26 mouse cellular contexts compared by ENCODE assay signal in genomic region chr1:53748571-53748970, GRCm38 (mm10). TPM values are rescaled to one million over a fixed set of nuclear protein-coding genes. Genes with fewer than 3 reads are reported as not detected.
DNase-seq lines count a peak whose midpoint lies in the region; ATAC-seq and TF ChIP-seq lines count a peak whose summit lies in the region.
"Had no signal": no experiment of that assay in that cellular context is flagged by ENCODE, and none has a peak within 500 bp of the region (broad histone marks: within the 10 kb centered on the region; RNA-seq: fewer than 3 reads in every experiment).

No protein-coding gene starts in this region.

- TF ChIP-seq CTCF in liver, postnatal 0 days (IDR thresholded peaks at IDR 0.05; ENCODE audit: low read depth): 0 out of 2 replicates have a peak, but pooled peaks have one; percentile 3
- no peak for TF ChIP-seq CTCF in brain, embryonic 14.5 days (IDR thresholded peaks at IDR 0.05; ENCODE audit: borderline replicate concordance, extremely low read depth, insufficient read depth, insufficient read length)
- TF ChIP-seq CTCF in stomach, postnatal 0 days (IDR thresholded peaks at IDR 0.05; ENCODE audit: low read depth): 0 out of 2 replicates have a peak, but pooled peaks have one; percentile 5
- TF ChIP-seq CTCF in gastrocnemius, adult 2 months (IDR thresholded peaks at IDR 0.05): no peak

- no peaks in the 10 kb centered on the region for H3K9me3 ChIP-seq in liver, postnatal 0 days (ENCODE audit: low read length)
- no peaks in the 10 kb centered on the region for H3K9me3 ChIP-seq in liver, embryonic 12.5 days (replicated peaks)
- no peaks in the 10 kb centered on the region for H3K9me3 ChIP-seq in stomach, postnatal 0 days (ENCODE audit: control insufficient read depth, low read length)
- no peaks in the 10 kb centered on the region for H3K9me3 ChIP-seq in kidney, embryonic 14.5 days (ENCODE audit: control insufficient read depth, low read length)
- H3K9me3 ChIP-seq: embryonic facial prominence, embryonic 12.5 days; heart, embryonic 13.5 days; hindbrain, embryonic 15.5 days; intestine, embryonic 15.5 days; limb, embryonic 15.5 days; midbrain, embryonic 13.5 days had no signal

- no peak for TF ChIP-seq POLR2A in brain, embryonic 14.5 days (IDR thresholded peaks at IDR 0.05; ENCODE audit: borderline replicate concordance, extremely low read depth, insufficient read depth, insufficient read length, poor library complexity, severe bottlenecking)

- no peak overlapping the region for H3K4me2 ChIP-seq in liver, postnatal 0 days (ENCODE audit: low read depth, low read length)
- no peak overlapping the region for H3K4me2 ChIP-seq in liver, embryonic 12.5 days
- no peak overlapping the region for H3K4me2 ChIP-seq in stomach, postnatal 0 days (replicated peaks; ENCODE audit: low read depth)
- H3K4me2 ChIP-seq in kidney, embryonic 14.5 days (replicated peaks; ENCODE audit: low read depth, low read length): no peak overlapping the region
- H3K4me2 ChIP-seq: embryonic facial prominence, embryonic 12.5 days; heart, embryonic 13.5 days; hindbrain, embryonic 15.5 days; intestine, embryonic 15.5 days; limb, embryonic 15.5 days; midbrain, embryonic 13.5 days had no signal

- no peak for ATAC-seq in CD4-positive, CD25-positive, alpha-beta regulatory T cell, adult 4 months
- no peak for ATAC-seq in liver, postnatal 0 days
- ATAC-seq in liver, embryonic 12.5 days: no peak
- ATAC-seq in stomach, postnatal 0 days (ENCODE audit: low FRiP score, low TSS enrichment): no peak
- ATAC-seq in kidney, embryonic 14.5 days (ENCODE audit: low FRiP score, low TSS enrichment): no peak
- ATAC-seq: activated CD4-positive, CD25-positive, alpha-beta regulatory T cell, adult 4 months; forebrain, postnatal 0 days; intestine, embryonic 15.5 days; midbrain, embryonic 13.5 days had no signal

- intact Hi-C loops in gastrocnemius, adult 2 months (cut with DNase I): no loop called here

- no peak overlapping the region for H3K4me3 ChIP-seq in liver, postnatal 0 days (ENCODE audit: low read depth, low read length)
- H3K4me3 ChIP-seq in liver, embryonic 12.5 days: no peak overlapping the region
- no peak overlapping the region for H3K4me3 ChIP-seq in stomach, postnatal 0 days (ENCODE audit: low read depth, low read length)
- no peak overlapping the region for H3K4me3 ChIP-seq in gastrocnemius, adult 2 months
- no peak overlapping the region for H3K4me3 ChIP-seq in kidney, embryonic 14.5 days (ENCODE audit: low read length)
- H3K4me3 ChIP-seq: embryonic facial prominence, embryonic 12.5 days; erythroblast, embryonic 14.5 days; heart, embryonic 13.5 days; hindbrain, embryonic 15.5 days; intestine, embryonic 15.5 days; limb, embryonic 15.5 days; midbrain, embryonic 13.5 days had no signal

- TF ChIP-seq EP300 in liver, postnatal 0 days (IDR thresholded peaks at IDR 0.05; ENCODE audit: low read depth): no peak
- no peak for TF ChIP-seq EP300 in stomach, postnatal 0 days (optimal IDR thresholded peaks at IDR 0.05)

- no peaks in the 10 kb centered on the region for H3K27me3 ChIP-seq in liver, postnatal 0 days (ENCODE audit: insufficient read depth, low read length)
- no peaks in the 10 kb centered on the region for H3K27me3 ChIP-seq in liver, embryonic 12.5 days (replicated peaks)
- no peaks in the 10 kb centered on the region for H3K27me3 ChIP-seq in stomach, postnatal 0 days (ENCODE audit: control insufficient read depth, insufficient read depth, low read length)
- no peaks in the 10 kb centered on the region for H3K27me3 ChIP-seq in kidney, embryonic 14.5 days (ENCODE audit: control insufficient read depth, insufficient read depth, low read length)
- H3K27me3 ChIP-seq: embryonic facial prominence, embryonic 12.5 days; heart, embryonic 13.5 days; hindbrain, embryonic 15.5 days; intestine, embryonic 15.5 days; limb, embryonic 15.5 days; midbrain, embryonic 13.5 days had no signal

- WGBS in liver, postnatal 0 days (ENCODE audit: insufficient replicate concordance): 52% methylated on average over 9 of the region's 11 CpGs
- 65% methylated on average over 7 of the region's 11 CpGs for WGBS in liver, embryonic 12.5 days (ENCODE audit: insufficient replicate concordance)
- WGBS in stomach, postnatal 0 days: 55% methylated on average over 9 of the region's 11 CpGs
- 33% methylated on average over 9 of the region's 11 CpGs for WGBS in kidney, embryonic 14.5 days

- no peaks in the 10 kb centered on the region for H3K36me3 ChIP-seq in liver, postnatal 0 days (replicated peaks; ENCODE audit: insufficient read depth, low read length)
- H3K36me3 ChIP-seq in liver, embryonic 12.5 days: no peaks in the 10 kb centered on the region
- no peaks in the 10 kb centered on the region for H3K36me3 ChIP-seq in stomach, postnatal 0 days (ENCODE audit: control insufficient read depth, insufficient read depth, low read length)
- H3K36me3 ChIP-seq in kidney, embryonic 14.5 days (ENCODE audit: control insufficient read depth, insufficient read depth, low read length): no peaks in the 10 kb centered on the region
- H3K36me3 ChIP-seq: embryonic facial prominence, embryonic 12.5 days; heart, embryonic 13.5 days; hindbrain, embryonic 15.5 days; intestine, embryonic 15.5 days; limb, embryonic 15.5 days; midbrain, embryonic 13.5 days had no signal

- H3K9ac ChIP-seq in liver, postnatal 0 days (replicated peaks): no peak overlapping the region
- H3K9ac ChIP-seq in liver, embryonic 12.5 days: no peak overlapping the region
- H3K9ac ChIP-seq in stomach, postnatal 0 days (ENCODE audit: low read length): no peak overlapping the region
- no peak overlapping the region for H3K9ac ChIP-seq in kidney, embryonic 14.5 days (ENCODE audit: low read depth, low read length)
- H3K9ac ChIP-seq: embryonic facial prominence, embryonic 12.5 days; forebrain, postnatal 0 days; heart, embryonic 13.5 days; hindbrain, embryonic 15.5 days; intestine, embryonic 15.5 days; limb, embryonic 15.5 days; midbrain, embryonic 13.5 days had no signal

- H3K27ac ChIP-seq in liver, postnatal 0 days (ENCODE audit: low read depth): no peak overlapping the region
- H3K27ac ChIP-seq in liver, embryonic 12.5 days: no peak overlapping the region
- no peak overlapping the region for H3K27ac ChIP-seq in stomach, postnatal 0 days (replicated peaks)
- no peak overlapping the region for H3K27ac ChIP-seq in gastrocnemius, adult 2 months
- no peak overlapping the region for H3K27ac ChIP-seq in kidney, embryonic 14.5 days (ENCODE audit: low read depth, low read length)
- H3K27ac ChIP-seq: embryonic facial prominence, embryonic 12.5 days; heart, embryonic 13.5 days; hindbrain, embryonic 15.5 days; intestine, embryonic 15.5 days; limb, embryonic 15.5 days; midbrain, embryonic 13.5 days had no signal

- peak; percentile 22 for DNase-seq in CD4-positive, CD25-positive, alpha-beta regulatory T cell, adult 2 months (ENCODE audit: low read depth, low spot score)
- DNase-seq in liver, postnatal 0 days: no peak
- DNase-seq in brain, embryonic 14.5 days (ENCODE audit: low read depth): peak; percentile 14
- DNase-seq in stomach, postnatal 0 days (ENCODE audit: low spot score): peak; percentile 18
- DNase-seq in gastrocnemius, adult 2 months: no peak
- DNase-seq: cerebellum, adult 2 months; forebrain, postnatal 0 days; kidney, adult 9 months; kidney, postnatal 36 days; lung, postnatal 10 days; right cerebral cortex, adult 18-20 months had no signal

- H3K4me1 ChIP-seq in liver, postnatal 0 days (ENCODE audit: insufficient read depth): no peaks in the 10 kb centered on the region
- H3K4me1 ChIP-seq in liver, embryonic 12.5 days: no peaks in the 10 kb centered on the region
- no peaks in the 10 kb centered on the region for H3K4me1 ChIP-seq in stomach, postnatal 0 days (replicated peaks; ENCODE audit: control insufficient read depth, insufficient read depth)
- H3K4me1 ChIP-seq in kidney, embryonic 14.5 days (ENCODE audit: control insufficient read depth, insufficient read depth, low read length): no peaks in the 10 kb centered on the region
- H3K4me1 ChIP-seq: embryonic facial prominence, embryonic 12.5 days; heart, embryonic 13.5 days; hindbrain, embryonic 15.5 days; intestine, embryonic 15.5 days; limb, embryonic 15.5 days; midbrain, embryonic 13.5 days had no signal

RNA-seq across cellular contexts. Expression of gene Stk17b, which starts 36.5 kb away (rescaled TPM):
- polyA plus RNA-seq in CD4-positive, CD25-positive, alpha-beta regulatory T cell, adult 4 months (2017; shearing (Covaris generic)): 100 to 1,000 TPM; 437 to 460 TPM
- polyA plus RNA-seq in liver, postnatal 0 days (2015; fragmentation: Nextera tagmentation; extraction: Ambion mirVana): 13.3 and 14.0 TPM in 2 replicates
- 16.5 and 17.9 TPM in 2 replicates for polyA plus RNA-seq in liver, embryonic 12.5 days (2016; fragmentation: Nextera tagmentation; extraction: Ambion mirVana)
- 2.2 and 2.6 TPM in 2 replicates for polyA plus RNA-seq in brain, embryonic 14.5 days (2012; rRNA removed)
- 12.8 and 14.6 TPM in 2 replicates for polyA plus RNA-seq in stomach, postnatal 0 days (2015; fragmentation: Nextera tagmentation; extraction: Ambion mirVana)
- 1 to 10 TPM; 6.0 to 6.7 TPM for total RNA-seq in gastrocnemius, adult 2 months (2021)
- polyA plus RNA-seq in kidney, embryonic 14.5 days (2014; fragmentation: Nextera tagmentation; extraction: Ambion mirVana): 12.4 and 13.1 TPM in 2 replicates

RNA-seq across cellular contexts. Expression of gene Dnah7a, which starts 42.0 kb away (rescaled TPM):
- 1 to 10 TPM; 1.9 to 2.1 TPM for polyA plus RNA-seq in CD4-positive, CD25-positive, alpha-beta regulatory T cell, adult 4 months (2017; shearing (Covaris generic))
- polyA plus RNA-seq in liver, postnatal 0 days (2015; fragmentation: Nextera tagmentation; extraction: Ambion mirVana): not detected in 2 replicates
- polyA plus RNA-seq in liver, embryonic 12.5 days (2016; fragmentation: Nextera tagmentation; extraction: Ambion mirVana): 0.01 TPM in 1 of 2 replicates, not detected in the other
- 7.8 and 10.7 TPM in 2 replicates for polyA plus RNA-seq in brain, embryonic 14.5 days (2012; rRNA removed)
- polyA plus RNA-seq in stomach, postnatal 0 days (2015; fragmentation: Nextera tagmentation; extraction: Ambion mirVana): 0.23 and 0.27 TPM in 2 replicates
- not detected for total RNA-seq in gastrocnemius, adult 2 months (2021)
- 1.1 and 1.9 TPM in 2 replicates for polyA plus RNA-seq in kidney, embryonic 14.5 days (2014; fragmentation: Nextera tagmentation; extraction: Ambion mirVana)
- total RNA-seq: common myeloid progenitor, adult 5-6 weeks; heart, postnatal 25 days had no signal
- polyA plus RNA-seq: erythroblast, embryonic 14.5 days; liver, embryonic 16.5 days; small intestine, adult 2 months had no signal

Comparison
In these comparisons a context has a peak if more than half of its experiments do, and no peak if none do; other contexts are left out.
1. DNase-seq: peak in CD4-positive, CD25-positive, alpha-beta regulatory T cell, adult 2 months (single experiment), brain, embryonic 14.5 days (single experiment) and stomach, postnatal 0 days (single experiment); none in liver, postnatal 0 days (single experiment) and gastrocnemius, adult 2 months (single experiment).
2. CTCF ChIP-seq: peak in liver, postnatal 0 days (single experiment) and stomach, postnatal 0 days (single experiment); none in brain, embryonic 14.5 days (single experiment) and gastrocnemius, adult 2 months (single experiment).
3. RNA of gene Stk17b, which starts 36.5 kb away (polyA plus RNA-seq): 437 to 460 TPM in CD4-positive, CD25-positive, alpha-beta regulatory T cell, adult 4 months; 16.5 to 17.9 TPM in liver, embryonic 12.5 days, 12.8 to 14.6 TPM in stomach, postnatal 0 days, 13.3 to 14.0 TPM in liver, postnatal 0 days, 12.4 to 13.1 TPM in kidney, embryonic 14.5 days and 2.2 to 2.6 TPM in brain, embryonic 14.5 days; every median in the first group is over 10 times any median in the second.